Mouse (Mus musculus): Measurements from ENCODE around the gene Gm8113. TPM values are rescaled to one million over a fixed set of nuclear protein-coding genes. Genes with fewer than 3 reads are reported as not detected.
"Not testable (repeated sequence)": the region's sequence is repeated elsewhere in the genome, so short reads cannot be mapped to it uniquely, and the experiment has no call there.

Gm8113 gene
- total RNA-seq (2012; rRNA removed) = 0.58 and 0.67 TPM in 2 replicates

DNA sequence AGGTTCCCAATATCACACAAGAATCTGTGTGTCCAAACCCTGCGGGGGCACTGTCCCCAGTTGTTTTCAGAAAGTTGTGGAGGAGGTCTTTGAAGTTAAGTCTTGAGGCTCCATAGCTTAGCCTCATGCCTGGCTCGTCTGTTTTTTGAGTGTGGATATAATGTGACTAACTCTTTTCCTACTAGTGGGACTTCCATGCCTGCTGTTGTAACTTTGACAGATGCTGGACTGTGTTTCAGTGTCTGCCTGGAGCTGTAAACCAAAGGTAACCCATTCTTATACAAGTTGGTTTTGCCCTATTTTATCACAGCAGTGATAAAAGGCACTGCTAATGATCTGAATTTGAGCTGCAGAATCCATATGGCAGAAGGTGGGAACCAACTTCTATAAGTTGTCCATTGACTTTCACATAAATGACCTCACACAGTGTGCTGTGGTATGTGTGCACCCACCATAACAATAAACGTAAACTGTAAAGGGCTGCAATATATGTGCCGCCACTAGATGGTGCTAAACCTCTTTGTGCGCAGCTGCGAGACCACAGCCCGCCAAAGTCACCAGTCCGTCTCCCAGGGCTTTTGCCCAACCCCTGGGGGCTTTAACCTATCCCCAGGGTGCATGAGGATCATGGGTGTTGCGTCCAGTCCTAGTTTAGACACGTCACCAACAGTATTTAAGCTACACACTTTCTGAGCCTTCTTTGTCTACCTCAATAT, at the start of gene Gm8113:
Gm8113 (plus strand) TSS at position 703 of the 716 bp plus-strand sequence.
- H3K4me3 ChIP-seq (ENCODE audit: insufficient read depth in 1 of 2, low read depth in 1 of 2, low read length in 2 of 2, poor library complexity in 1 of 2, severe bottlenecking in 1 of 2) = peak within 1 kb of the TSS; percentile 74 to 89
- H3K27ac ChIP-seq (ENCODE audit: insufficient read depth, low read depth, low read length, poor library complexity, severe bottlenecking); in situ Hi-C loops (cut with MboI; ENCODE audit: low sequenced_read_pairs in 2 of 2, unreplicated experiment in 2 of 2); H3K4me1 ChIP-seq (ENCODE audit: control insufficient read depth in 2 of 2, insufficient read depth in 2 of 2, low read length in 2 of 2, poor library complexity in 1 of 2); H3K36me3 ChIP-seq (ENCODE audit: control insufficient read depth, insufficient read depth, low read length, poor library complexity, severe bottlenecking); H3K9me3 ChIP-seq (ENCODE audit: control insufficient read depth, insufficient read depth, low read depth, low read length): not testable (repeated sequence)
- DNase-seq (ENCODE audit: low read depth, low spot score) = peak; percentile 52
- peak within 1 kb of the TSS; percentile 82 for H3K9ac ChIP-seq (ENCODE audit: insufficient read depth, low read depth, low read length, poor library complexity, severe bottlenecking)

DNA sequence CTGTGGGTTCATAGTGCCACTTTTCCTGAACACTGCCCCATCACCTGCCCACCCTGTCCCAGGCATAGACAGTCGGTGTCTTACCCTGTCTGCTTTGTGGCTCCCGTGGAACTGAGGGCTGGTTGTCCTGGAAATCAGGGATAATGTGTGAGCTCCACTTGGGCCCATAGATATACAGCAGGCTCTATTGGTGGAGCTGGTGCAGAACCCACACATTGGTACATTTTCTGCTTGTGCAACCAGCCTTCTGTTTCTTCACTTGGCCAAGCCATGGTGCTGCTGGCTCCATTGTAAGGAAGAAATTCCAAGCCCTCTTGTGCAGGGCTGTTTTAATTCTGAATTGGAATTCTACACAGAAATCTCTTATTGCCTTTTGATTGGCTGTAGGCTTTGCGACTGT, 49.8 kb upstream of the Gm8113 start, which contains the start of gene Ear1:
Ear1 (minus strand) TSS at position 101 of the 400 bp plus-strand sequence.
- H3K4me3 ChIP-seq (ENCODE audit: insufficient read depth in 1 of 2, low read depth in 1 of 2, low read length in 2 of 2, poor library complexity in 1 of 2, severe bottlenecking in 1 of 2); H3K36me3 ChIP-seq (ENCODE audit: control insufficient read depth, insufficient read depth, low read length, poor library complexity, severe bottlenecking); DNase-seq (ENCODE audit: low read depth, low spot score); H3K27ac ChIP-seq (ENCODE audit: insufficient read depth, low read depth, low read length, poor library complexity, severe bottlenecking); H3K4me1 ChIP-seq (ENCODE audit: control insufficient read depth in 2 of 2, insufficient read depth in 2 of 2, low read length in 2 of 2, poor library complexity in 1 of 2); H3K9me3 ChIP-seq (ENCODE audit: control insufficient read depth, insufficient read depth, low read depth, low read length); in situ Hi-C loops (cut with MboI; ENCODE audit: low sequenced_read_pairs in 2 of 2, unreplicated experiment in 2 of 2); H3K9ac ChIP-seq (ENCODE audit: insufficient read depth, low read depth, low read length, poor library complexity, severe bottlenecking): not testable (repeated sequence)

DNA sequence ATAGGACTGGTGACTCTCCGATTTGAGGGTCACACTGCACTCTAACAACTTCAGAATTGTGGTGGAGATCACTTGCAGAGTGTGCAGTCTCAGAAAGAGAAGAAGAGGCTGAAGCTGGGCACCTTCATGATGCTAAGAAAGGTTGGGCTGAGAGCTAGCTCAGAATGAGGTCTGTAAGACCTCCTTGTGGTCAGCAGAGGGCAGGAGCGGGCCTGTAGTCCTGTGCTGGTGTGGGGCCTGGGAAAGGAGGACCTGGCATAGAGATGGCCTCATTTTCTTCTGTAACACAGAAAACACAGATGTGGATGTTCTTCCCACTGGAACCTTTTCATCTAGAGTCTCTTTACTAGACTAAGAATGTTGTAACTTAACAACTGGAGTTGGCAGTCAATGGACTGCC, 47.4 kb upstream of the Gm8113 start:
- H3K9me3 ChIP-seq (ENCODE audit: control insufficient read depth, insufficient read depth, low read depth, low read length); H3K4me3 ChIP-seq (ENCODE audit: insufficient read depth in 1 of 2, low read depth in 1 of 2, low read length in 2 of 2, poor library complexity in 1 of 2, severe bottlenecking in 1 of 2); H3K36me3 ChIP-seq (ENCODE audit: control insufficient read depth, insufficient read depth, low read length, poor library complexity, severe bottlenecking); H3K9ac ChIP-seq (ENCODE audit: insufficient read depth, low read depth, low read length, poor library complexity, severe bottlenecking); H3K4me1 ChIP-seq (ENCODE audit: control insufficient read depth in 2 of 2, insufficient read depth in 2 of 2, low read length in 2 of 2, poor library complexity in 1 of 2); DNase-seq (ENCODE audit: low read depth, low spot score); H3K27ac ChIP-seq (ENCODE audit: insufficient read depth, low read depth, low read length, poor library complexity, severe bottlenecking); in situ Hi-C loops (cut with MboI; ENCODE audit: low sequenced_read_pairs in 2 of 2, unreplicated experiment in 2 of 2): not testable (repeated sequence)

DNA sequence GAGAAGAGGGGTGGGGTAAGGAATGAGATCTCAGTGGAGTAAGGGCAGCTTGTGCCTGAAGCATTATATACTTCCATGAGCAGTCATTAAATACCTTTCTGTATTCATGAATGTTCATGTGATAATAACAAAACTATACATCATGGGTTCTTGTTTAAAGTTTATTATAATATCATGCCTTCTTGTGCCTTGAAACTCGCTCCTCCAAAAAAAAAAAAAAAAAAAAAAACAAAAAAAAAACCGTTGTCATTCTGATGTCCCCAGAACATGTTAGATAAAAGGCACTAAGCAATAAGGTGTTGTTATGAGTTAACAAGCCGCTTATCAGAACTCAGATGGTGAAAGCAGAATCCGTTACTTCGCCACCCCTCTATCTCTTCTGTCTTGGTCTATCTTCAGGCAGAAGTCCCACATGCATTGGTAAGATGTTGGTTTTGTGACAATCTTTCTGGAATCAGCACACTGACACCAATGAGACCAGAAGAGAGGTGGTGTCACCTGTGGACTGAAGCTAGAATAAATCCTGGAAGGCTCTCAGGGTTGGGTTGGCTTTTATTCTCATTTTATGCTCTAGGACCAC, 45.1 kb upstream of the Gm8113 start:
- DNase-seq (ENCODE audit: low read depth, low spot score); H3K27ac ChIP-seq (ENCODE audit: insufficient read depth, low read depth, low read length, poor library complexity, severe bottlenecking); H3K4me3 ChIP-seq (ENCODE audit: insufficient read depth in 1 of 2, low read depth in 1 of 2, low read length in 2 of 2, poor library complexity in 1 of 2, severe bottlenecking in 1 of 2); in situ Hi-C loops (cut with MboI; ENCODE audit: low sequenced_read_pairs in 2 of 2, unreplicated experiment in 2 of 2); H3K4me1 ChIP-seq (ENCODE audit: control insufficient read depth in 2 of 2, insufficient read depth in 2 of 2, low read length in 2 of 2, poor library complexity in 1 of 2); H3K36me3 ChIP-seq (ENCODE audit: control insufficient read depth, insufficient read depth, low read length, poor library complexity, severe bottlenecking); H3K9ac ChIP-seq (ENCODE audit: insufficient read depth, low read depth, low read length, poor library complexity, severe bottlenecking); H3K9me3 ChIP-seq (ENCODE audit: control insufficient read depth, insufficient read depth, low read depth, low read length): not testable (repeated sequence)

DNA sequence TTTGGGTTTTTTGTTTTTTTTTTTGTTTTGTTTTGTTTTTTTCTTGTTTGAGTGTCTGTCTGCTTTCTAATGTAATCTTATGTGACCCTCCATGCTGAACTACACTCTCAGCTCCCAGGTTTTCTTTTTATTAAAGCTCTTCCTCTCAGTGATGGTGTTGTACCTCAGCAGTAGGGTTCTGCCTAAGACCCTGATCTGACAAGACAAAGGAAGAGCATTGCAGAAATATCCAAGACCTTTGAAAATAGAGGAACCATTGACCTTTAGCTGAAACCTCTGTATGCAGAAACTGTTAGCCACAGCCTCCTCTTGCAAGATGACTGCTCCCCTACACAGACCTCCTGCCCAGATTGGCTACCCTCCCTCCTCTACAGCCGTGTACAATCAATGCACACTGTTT, 39.0 kb upstream of the Gm8113 start:
- H3K27ac ChIP-seq (ENCODE audit: insufficient read depth, low read depth, low read length, poor library complexity, severe bottlenecking); in situ Hi-C loops (cut with MboI; ENCODE audit: low sequenced_read_pairs in 2 of 2, unreplicated experiment in 2 of 2); H3K9ac ChIP-seq (ENCODE audit: insufficient read depth, low read depth, low read length, poor library complexity, severe bottlenecking); H3K36me3 ChIP-seq (ENCODE audit: control insufficient read depth, insufficient read depth, low read length, poor library complexity, severe bottlenecking); H3K4me1 ChIP-seq (ENCODE audit: control insufficient read depth in 2 of 2, insufficient read depth in 2 of 2, low read length in 2 of 2, poor library complexity in 1 of 2); H3K9me3 ChIP-seq (ENCODE audit: control insufficient read depth, insufficient read depth, low read depth, low read length); DNase-seq (ENCODE audit: low read depth, low spot score); H3K4me3 ChIP-seq (ENCODE audit: insufficient read depth in 1 of 2, low read depth in 1 of 2, low read length in 2 of 2, poor library complexity in 1 of 2, severe bottlenecking in 1 of 2): not testable (repeated sequence)

DNA sequence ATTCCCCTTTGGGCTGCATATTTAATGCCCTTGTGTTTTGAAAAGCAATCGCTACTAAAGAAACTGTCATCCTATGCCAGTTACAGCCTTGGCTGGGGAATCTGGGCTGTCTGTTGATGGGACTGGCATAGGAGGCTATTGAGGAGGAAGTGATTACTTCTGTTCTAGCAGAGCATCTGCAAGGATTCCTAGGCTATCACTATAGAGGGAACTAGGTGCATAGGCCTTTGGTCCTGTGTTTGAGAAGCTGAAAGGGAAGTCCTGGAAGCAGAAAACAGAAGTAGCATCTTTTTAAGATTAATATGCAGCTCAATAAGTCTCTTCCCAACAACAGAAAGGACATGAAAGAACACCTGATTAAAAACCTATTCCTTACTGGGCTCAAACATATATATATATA, 33.9 kb upstream of the Gm8113 start:
- H3K4me1 ChIP-seq (ENCODE audit: control insufficient read depth in 2 of 2, insufficient read depth in 2 of 2, low read length in 2 of 2, poor library complexity in 1 of 2); in situ Hi-C loops (cut with MboI; ENCODE audit: low sequenced_read_pairs in 2 of 2, unreplicated experiment in 2 of 2); H3K9me3 ChIP-seq (ENCODE audit: control insufficient read depth, insufficient read depth, low read depth, low read length); H3K9ac ChIP-seq (ENCODE audit: insufficient read depth, low read depth, low read length, poor library complexity, severe bottlenecking); H3K27ac ChIP-seq (ENCODE audit: insufficient read depth, low read depth, low read length, poor library complexity, severe bottlenecking); H3K4me3 ChIP-seq (ENCODE audit: insufficient read depth in 1 of 2, low read depth in 1 of 2, low read length in 2 of 2, poor library complexity in 1 of 2, severe bottlenecking in 1 of 2); DNase-seq (ENCODE audit: low read depth, low spot score); H3K36me3 ChIP-seq (ENCODE audit: control insufficient read depth, insufficient read depth, low read length, poor library complexity, severe bottlenecking): not testable (repeated sequence)

DNA sequence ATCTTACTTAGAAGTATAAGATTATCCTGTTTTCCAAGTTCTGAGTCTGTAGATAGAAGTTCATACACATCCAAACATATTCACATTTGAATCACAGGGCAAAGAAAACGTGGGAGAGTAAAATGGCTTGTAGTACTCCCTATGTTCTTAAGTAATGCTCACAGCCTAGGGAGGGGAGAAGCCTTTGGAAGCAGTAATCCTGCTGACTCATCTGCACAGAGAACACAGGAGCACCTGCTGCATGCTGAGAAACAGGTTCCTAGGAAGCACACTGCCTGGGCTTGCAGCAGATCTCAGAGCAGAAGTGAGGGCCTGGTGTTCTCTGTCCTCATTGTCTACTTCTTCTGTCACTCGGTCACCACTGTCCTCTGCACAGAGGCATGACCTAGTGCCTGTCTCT, 29.8 kb upstream of the Gm8113 start:
- H3K27ac ChIP-seq (ENCODE audit: insufficient read depth, low read depth, low read length, poor library complexity, severe bottlenecking); H3K4me3 ChIP-seq (ENCODE audit: insufficient read depth in 1 of 2, low read depth in 1 of 2, low read length in 2 of 2, poor library complexity in 1 of 2, severe bottlenecking in 1 of 2); H3K9ac ChIP-seq (ENCODE audit: insufficient read depth, low read depth, low read length, poor library complexity, severe bottlenecking); H3K4me1 ChIP-seq (ENCODE audit: control insufficient read depth in 2 of 2, insufficient read depth in 2 of 2, low read length in 2 of 2, poor library complexity in 1 of 2); in situ Hi-C loops (cut with MboI; ENCODE audit: low sequenced_read_pairs in 2 of 2, unreplicated experiment in 2 of 2); DNase-seq (ENCODE audit: low read depth, low spot score); H3K9me3 ChIP-seq (ENCODE audit: control insufficient read depth, insufficient read depth, low read depth, low read length); H3K36me3 ChIP-seq (ENCODE audit: control insufficient read depth, insufficient read depth, low read length, poor library complexity, severe bottlenecking): not testable (repeated sequence)

DNA sequence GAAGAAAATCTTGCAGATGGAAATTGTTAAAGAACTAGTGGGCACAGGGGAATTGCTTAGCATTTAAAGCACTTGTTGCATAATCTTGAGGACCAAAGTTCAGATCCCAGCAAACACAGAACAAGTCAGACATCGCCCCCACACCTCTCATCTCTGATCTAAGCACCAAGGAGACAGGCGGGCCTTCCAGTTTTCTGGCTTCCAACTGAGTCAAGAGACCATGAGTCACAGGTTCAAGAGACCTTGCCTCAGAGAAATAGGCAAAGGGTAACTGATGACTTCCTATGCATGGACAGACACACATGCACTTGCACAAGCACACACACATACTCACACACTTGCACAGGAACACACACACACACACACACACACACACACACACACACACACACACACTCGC, 26.6 kb upstream of the Gm8113 start:
- H3K27ac ChIP-seq (ENCODE audit: insufficient read depth, low read depth, low read length, poor library complexity, severe bottlenecking); in situ Hi-C loops (cut with MboI; ENCODE audit: low sequenced_read_pairs in 2 of 2, unreplicated experiment in 2 of 2); H3K9ac ChIP-seq (ENCODE audit: insufficient read depth, low read depth, low read length, poor library complexity, severe bottlenecking): not testable (repeated sequence)

More for the DNA sequence above, 26.6 kb upstream of the Gm8113 start:
- H3K4me3 ChIP-seq (ENCODE audit: insufficient read depth in 1 of 2, low read depth in 1 of 2, low read length in 2 of 2, poor library complexity in 1 of 2, severe bottlenecking in 1 of 2); H3K36me3 ChIP-seq (ENCODE audit: control insufficient read depth, insufficient read depth, low read length, poor library complexity, severe bottlenecking); DNase-seq (ENCODE audit: low read depth, low spot score); H3K9me3 ChIP-seq (ENCODE audit: control insufficient read depth, insufficient read depth, low read depth, low read length); H3K4me1 ChIP-seq (ENCODE audit: control insufficient read depth in 2 of 2, insufficient read depth in 2 of 2, low read length in 2 of 2, poor library complexity in 1 of 2): not testable (repeated sequence)
